Mouse (Mus musculus): ENCODE data around the gene 3110001I22Rik.
"Not testable (repeated sequence)": the region's sequence is repeated elsewhere in the genome, so short reads cannot be mapped to it uniquely, and the experiment has no call there.

3110001I22Rik gene

DNA sequence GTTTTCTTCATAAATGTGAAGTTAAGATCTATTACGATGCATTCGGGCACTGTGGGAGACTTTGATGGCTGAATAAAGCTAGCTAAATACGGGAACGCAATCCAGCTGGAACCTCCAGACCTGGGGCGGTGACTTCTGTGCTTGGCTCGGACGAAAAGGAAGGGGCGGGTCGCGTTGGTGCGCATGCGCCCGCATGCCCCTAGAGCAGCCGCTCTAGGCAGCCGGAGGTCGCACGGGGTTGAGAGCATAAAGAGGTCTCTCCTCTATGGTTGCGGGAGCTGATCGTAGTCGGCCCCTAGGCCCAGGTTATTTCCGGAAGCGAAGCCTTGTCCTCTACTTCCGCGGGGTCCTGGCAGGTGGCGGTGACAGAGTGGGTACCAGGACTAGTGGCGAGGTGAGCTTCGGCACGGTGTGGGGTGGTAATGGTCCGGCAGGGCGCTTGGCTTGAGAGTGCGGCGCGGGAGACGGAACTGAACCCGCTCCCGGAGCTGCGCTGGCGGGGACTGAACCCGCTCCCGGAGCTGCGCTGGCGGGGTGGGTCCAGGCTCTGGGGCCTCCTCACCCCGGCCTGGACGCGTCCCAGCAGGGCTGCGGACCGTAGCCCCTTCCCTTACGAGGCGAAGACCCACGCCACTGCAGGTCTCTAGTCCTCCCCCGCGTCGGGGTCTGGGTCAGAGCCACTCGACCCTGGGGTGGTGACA, at the start of gene 3110001I22Rik, which contains the start of gene Bfar:
Gene 3110001I22Rik (plus strand): TSS at position 245 of the 701 bp plus-strand sequence.
Gene Bfar (plus strand): TSS at position 174 of the 701 bp plus-strand sequence.
- DNase-seq (ENCODE audit: low read depth) = peak; percentile 96

DNA sequence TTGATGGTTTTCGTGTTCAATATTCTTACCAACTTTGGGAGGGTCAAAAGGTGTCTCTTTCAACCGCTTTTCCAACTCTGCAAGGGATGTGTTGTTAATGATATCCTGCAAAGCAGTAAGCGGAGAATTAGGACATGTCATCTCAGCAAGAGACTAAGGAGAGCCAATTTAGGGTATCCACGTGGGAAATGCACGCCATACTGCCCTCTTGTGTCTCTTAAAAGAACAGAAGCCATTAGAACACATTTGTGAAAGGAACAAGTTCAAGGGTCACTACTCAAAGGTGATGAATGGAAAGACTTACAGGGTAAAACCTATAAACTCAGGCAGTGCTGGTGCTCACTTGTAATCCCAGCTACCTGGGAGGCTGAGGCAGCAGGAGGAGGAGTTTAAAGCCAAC, 43.4 kb upstream of the 3110001I22Rik start:
- peak; percentile 61 for DNase-seq (ENCODE audit: low read depth)

DNA sequence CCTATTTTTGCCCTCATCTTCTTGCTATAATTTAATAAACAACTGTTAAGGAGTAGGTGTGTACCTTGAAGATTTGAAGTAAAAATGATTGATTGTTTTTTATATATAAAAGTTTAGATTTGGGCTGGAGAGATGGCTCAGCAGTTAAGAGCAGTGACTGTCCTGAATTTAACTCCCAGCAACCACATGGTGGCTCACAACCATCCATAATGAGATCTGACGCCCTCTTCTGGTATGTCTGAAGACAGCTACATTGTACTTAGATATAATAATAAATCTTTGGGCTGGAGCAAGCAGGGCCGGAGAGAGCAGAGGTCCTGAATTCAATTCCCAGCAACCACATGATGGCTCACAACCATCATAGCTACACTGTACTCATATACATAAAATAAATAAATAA, 33.5 kb upstream of the 3110001I22Rik start:
- DNase-seq (ENCODE audit: low read depth) = not testable (repeated sequence)

DNA sequence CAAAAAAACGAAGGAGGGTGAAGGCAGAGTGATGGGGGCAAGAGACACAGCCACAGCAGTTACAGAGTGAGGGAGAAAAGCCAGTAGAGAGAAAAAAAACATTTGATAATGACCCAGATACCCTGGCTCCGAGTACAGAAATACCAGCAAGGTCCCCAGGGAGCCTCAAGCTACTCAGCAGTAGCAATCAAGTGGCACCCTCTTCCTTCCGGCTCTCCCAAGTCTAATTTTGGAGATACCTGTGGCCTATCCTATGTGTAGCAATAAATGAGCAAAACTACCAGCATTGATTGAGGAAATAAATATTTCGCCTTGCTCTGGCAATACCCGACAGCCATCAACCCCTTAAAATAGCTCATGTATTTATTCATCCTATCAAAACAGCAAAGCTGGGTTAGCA, 32.2 kb upstream of the 3110001I22Rik start:
- no peak for DNase-seq (ENCODE audit: low read depth)

DNA sequence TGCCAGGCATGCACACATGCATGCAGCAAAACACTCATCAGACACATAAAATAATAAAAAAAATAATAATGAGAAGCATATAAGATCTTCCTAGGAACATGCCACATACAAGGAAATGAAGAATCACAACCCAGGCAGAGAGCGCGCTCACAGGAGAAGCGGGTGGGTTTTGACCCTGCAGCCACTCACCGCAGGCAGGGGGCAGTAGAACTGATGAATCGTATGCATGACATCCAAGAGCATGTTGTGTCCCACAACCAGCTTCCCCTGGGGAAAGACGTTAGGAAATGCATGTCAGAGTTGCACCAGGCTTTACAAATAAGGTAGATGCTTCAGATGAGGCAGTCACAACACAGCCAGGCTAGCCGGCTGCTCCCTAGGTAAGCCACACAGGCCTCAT, 31.7 kb upstream of the 3110001I22Rik start:
- DNase-seq (ENCODE audit: low read depth) = peak; percentile 35

DNA sequence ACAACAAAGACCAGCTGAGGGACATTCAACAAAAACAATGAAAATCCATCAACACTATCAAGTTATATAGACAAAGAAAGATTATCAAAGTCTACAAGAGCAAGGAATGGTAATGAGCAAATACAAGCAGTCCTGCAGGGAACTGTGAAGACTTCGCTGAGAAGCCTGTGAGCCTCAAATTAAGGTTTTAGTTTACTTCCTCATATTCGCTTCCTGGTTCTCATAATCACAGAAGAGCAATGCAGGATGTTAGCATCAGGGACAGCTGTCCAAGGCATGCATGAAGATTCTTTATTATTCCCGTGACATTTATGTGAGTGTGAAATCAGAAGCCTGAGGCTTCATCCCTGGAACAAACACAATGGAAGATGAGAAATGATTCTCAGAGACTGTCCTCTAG, 27.3 kb upstream of the 3110001I22Rik start:
- no peak for DNase-seq (ENCODE audit: low read depth)

- DNase-seq (ENCODE audit: low read depth) = no peak
These were observed 25.8 kb upstream of the 3110001I22Rik start for GRCm38 (mm10) chr16:13645930-13646329.

GRCm38 (mm10) chr16:13658886-13659285, 12.8 kb upstream of the 3110001I22Rik start:
- DNase-seq (ENCODE audit: low read depth) = no peak

DNA sequence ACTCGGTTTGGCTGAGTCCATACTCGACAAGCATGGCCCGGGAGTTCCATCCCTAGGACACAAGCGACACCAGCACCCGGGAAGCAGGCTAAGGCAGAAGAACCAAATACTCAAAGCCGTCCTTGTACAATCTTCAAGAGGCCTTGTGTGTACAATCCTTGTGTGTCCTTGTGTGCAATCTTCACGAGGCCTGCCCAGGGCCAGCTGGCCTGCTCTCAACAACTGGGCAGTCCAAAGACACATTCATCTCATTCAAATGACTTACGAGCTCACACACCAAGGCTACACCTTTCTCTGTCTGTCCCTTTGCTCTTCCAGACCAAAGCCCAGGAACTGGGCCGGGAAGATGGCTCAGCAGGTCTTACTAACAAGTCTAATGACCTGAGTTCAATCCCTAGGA, 11.0 kb upstream of the 3110001I22Rik start:
- DNase-seq (ENCODE audit: low read depth) = no peak

DNA sequence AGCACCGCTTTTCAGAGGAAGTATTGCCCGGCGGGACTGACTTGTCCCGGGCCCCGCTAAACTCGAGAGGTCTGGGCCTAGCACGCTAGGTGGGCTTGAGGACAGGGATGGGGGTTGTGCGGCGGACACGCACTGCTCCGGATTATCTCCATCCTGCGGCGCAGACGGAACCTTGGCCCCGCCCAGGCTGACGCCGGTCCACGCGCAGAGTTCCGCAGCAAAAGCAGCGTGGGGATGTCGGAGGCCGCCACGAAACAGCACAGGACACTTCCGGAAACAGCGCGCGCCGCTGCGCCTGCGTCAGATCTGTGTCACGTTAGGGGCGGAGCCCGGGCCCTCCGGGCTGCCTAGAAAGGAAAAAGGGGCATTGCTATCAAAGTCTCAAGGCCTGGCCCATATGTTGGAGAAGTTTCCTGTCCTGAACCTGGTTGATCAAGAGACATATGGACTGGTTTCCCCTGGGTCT, 3.8 kb upstream of the 3110001I22Rik start, which contains the start of gene Parn:
Gene Parn (minus strand): TSS at position 293 of the 466 bp plus-strand sequence.
- peak; percentile 98 for DNase-seq (ENCODE audit: low read depth)

DNA sequence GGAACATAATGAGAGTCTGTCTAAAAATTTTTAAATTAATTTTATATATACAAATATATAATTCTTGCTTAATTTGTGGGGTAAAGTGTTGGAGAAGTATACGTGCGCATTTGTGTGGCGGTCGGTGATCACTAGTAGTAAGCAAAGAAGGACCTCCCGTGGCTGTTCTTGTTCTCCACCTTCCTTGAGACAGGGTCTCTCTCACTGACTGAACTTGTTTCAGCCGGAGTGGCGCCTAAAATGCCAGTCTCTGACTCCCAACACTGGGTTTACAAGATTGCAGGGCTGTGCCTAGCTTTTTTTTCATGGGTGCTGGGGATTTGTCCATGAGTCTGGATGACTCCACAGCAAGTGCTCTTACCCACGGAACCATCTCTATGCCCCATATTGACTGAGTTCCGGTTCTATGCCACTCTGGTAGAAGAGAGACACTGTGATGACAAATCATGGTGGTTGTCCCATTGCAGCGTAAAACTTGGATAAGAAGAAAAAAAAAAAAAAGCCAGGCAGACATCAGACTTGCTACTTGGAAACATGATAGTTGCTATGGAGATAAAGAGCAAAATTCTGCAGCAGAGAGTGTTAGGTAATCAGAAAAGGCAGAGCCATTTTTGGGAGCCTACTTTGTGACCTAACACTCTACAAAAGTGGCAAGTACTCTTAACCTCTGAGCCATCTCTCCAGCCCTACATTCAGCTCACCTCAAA, 3.2 kb upstream of the 3110001I22Rik start:
- no peak for DNase-seq (ENCODE audit: low read depth)

GRCm38 (mm10) chr16:13669282-13669681, 2.4 kb upstream of the 3110001I22Rik start:
- DNase-seq (ENCODE audit: low read depth) = no peak

DNA sequence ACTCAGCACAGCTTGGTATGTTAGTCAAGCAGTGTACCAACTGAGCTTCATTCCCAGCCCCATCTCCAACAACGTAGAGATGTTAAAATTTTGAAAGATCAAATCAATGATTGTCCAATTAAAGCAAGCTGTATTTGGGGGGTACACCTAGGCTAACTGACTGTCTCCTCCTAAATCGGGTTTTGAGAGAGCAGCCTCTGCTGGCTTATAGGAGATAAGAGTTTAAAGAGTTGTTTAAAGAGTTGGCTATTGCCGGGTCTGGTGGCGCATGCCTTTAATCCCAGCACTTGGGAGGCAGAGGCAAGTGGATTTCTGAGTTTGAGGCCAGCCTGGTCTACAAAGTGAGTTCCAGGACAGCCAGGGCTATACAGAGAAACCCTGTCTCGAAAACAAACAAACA, 833 bp upstream of the 3110001I22Rik start:
- DNase-seq (ENCODE audit: low read depth) = not testable (repeated sequence)

DNA sequence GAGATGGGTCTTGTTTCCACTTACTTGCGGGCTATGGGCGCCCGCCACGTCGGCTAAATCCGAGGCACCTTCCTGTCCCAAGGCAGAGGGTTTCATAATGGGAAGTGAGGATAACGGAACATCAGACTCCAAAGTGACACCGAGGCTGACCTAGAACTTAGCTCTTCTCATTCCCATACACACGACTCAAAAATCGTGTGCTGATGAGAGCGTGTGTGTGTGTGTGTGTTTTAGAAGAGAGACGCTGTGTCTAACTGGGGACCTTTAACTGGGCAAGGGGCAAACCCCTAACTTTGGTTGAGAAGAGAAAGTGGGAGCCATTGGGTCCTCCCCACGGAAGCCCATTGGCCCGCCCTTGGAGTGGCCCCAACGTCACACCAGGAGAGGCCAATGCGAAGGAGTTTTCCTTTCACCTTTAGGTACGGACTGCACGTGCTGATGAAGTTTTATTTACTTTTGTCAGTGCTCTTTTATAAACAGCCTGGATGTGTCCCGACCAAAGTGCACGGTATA, 713 bp downstream of the 3110001I22Rik start:
- DNase-seq (ENCODE audit: low read depth) = peak; percentile 78

GRCm38 (mm10) chr16:13673114-13673513, 1.4 kb downstream of the 3110001I22Rik start:
- DNase-seq (ENCODE audit: low read depth) = no peak

DNA sequence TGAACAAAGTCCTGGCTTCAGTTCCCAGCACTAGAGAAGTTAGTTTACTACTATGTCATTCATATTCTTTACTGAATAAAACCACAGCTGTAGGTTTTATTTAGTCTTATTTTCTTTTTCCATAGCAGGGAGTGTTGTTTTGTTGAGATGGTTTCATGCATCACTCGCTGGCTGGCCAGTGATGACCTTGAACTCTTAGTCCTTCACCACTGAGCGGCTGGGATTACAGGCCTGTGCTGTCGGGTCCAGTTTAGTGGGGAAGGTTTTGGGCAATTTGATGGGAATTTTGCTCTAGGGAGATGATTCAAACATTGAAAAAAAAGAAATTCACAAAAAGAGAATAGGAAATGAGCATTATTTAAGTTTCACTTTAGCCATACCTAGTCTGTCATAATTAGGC, 2.8 kb downstream of the 3110001I22Rik start:
- DNase-seq (ENCODE audit: low read depth) = no peak

DNA sequence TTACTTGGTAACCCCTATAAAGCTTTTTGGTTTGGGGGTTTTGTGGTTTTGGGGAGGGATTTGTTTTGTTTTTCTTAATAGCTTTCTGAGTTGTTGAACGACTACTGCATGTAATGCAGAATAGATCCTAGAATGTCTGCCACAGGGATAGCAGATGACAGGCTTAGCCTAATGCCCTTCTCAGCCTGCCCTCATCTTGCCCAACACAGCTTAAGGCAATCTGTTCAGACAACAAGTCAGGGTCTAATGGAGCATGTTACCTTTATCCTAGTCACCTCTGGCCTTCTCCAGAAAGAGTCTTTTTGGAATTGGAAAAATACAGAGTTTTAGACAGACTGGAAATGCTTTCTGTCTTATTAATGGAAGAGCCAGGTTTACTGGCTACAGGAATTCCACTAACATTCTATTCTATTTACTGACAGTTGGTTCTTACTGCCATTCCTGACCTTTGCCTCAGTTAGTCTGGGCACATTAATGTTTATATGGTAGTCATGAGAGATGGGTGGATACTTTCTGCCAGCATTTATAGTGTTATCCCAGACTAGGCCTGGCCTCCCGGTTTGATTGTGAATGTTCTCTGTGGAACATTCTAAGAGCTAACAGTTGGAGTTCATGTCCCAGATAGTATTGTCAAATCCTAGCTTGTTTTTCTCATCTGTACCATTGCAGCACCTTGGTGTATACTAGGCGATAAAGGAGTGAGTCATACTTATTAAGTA, 7.0 kb downstream of the 3110001I22Rik start:
- no peak for DNase-seq (ENCODE audit: low read depth)

DNA sequence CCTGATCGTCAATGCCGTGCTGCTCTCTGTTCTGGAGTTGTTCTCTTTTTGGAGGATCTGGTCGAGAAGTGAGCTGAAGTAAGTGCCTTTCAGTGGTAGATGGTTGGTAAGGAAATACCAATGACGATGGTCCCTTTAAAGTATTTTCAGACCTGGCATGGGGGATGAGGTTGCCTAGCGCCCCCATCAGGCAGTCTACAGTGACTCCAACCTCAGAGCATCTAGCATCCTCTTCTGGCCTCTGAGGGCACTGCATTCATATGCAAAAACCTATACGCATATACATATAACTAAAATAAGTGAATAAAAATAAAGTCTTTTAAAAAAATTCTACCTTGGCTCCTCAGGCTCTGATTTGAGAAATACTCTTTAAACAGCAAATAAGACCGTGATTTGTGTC, 27.3 kb downstream of the 3110001I22Rik start:
- peak; percentile 12 for DNase-seq (ENCODE audit: low read depth)

- no peak for DNase-seq (ENCODE audit: low read depth)
These were observed 30.5 kb downstream of the 3110001I22Rik start for GRCm38 (mm10) chr16:13702184-13702583.

DNA sequence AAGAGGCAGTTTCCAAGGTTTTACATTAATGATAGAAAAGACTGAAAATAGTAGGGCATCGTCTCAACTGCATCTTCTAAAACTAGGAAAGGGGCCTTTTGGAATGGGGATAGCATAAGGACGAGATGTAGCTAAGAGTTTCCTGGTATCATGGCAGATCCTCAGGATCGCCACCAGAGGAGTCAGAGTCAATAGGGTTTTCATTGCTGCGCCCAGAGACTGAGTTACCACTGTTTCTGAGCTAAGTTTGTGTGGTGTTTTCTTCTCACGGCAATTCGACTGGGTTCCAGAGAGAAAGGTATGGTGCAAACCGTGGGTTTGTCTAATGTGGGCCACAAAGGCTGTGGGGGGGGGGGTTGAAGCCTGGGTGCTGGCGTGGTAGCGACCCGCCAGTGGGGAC, 32.9 kb downstream of the 3110001I22Rik start:
- DNase-seq (ENCODE audit: low read depth) = no peak

GRCm38 (mm10) chr16:13714910-13715309, 43.2 kb downstream of the 3110001I22Rik start:
- no peak for DNase-seq (ENCODE audit: low read depth)

DNA sequence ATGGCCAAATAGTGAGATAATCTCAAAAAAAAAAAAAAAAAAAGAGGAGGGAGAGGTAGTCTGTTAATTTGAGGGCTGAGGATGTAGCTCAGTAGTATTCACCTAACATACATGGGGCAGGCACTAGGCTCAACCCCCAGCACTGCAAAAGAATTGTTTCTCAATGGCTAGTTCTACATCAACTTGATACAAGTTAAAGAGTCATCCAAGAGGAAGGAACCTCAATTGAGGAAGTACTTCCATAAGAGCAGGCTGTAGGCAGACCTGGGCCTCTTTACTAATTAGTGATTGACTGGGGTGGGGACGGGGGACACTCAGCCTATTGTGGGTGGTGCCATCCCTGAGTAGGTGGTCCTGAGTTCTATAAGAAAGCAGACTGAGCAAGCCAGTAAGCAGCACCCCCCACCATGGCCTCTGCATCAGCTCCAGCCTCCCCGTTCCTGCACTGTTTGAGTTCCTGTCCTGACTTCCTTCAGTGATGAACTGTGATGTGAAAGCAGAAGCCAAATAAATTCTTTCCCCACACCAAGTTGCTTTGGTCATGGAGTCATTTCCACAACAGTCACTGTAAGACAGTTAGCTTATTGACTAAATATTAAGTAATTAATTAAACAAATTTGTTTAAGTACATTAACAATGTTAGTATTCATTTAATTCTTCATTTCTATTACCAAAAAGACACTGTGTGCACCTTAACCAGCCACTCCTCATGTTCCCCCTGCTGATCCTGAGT, 45.3 kb downstream of the 3110001I22Rik start:
- no peak for DNase-seq (ENCODE audit: low read depth)
